Mouse (Mus musculus) forebrain, postnatal 0 days (tissue): ENCODE data around the gene Tcf7l2. TPM values are rescaled to one million over a fixed set of nuclear protein-coding genes. Genes with fewer than 3 reads are reported as not detected.

Experiments used
- ATAC-seq: fragments of 200-750 bp; cut with Nextera tagmentation; 2 replicates; pipeline ENCODE4 v1.8.0; 2017; ENCODE audit warnings: mild to moderate bottlenecking, moderate library complexity
- DNase-seq: peaks from one replicate; pipeline ENCODE4 v3.0.0-alpha.2; 2015
- H3K27ac ChIP-seq: fragments of 300-500 bp; sonication (generic); 2 replicates; pipeline ENCODE4 v1.5.1; 2014; ENCODE audit warnings: low read depth, mild to moderate bottlenecking, antibody characterized with exemption, low read length, moderate library complexity, mixed read lengths
- H3K27me3 ChIP-seq: fragments of 300-500 bp; sonication (generic); 2 replicates; pipeline ENCODE4 v1.6.1; 2014; ENCODE audit warnings: mild to moderate bottlenecking, low read length, mixed read lengths; ENCODE audit not compliant: insufficient read depth
- H3K36me3 ChIP-seq: fragments of 300-500 bp; sonication (generic); 2 replicates; pipeline ENCODE4 v1.6.1; 2014; ENCODE audit warnings: mild to moderate bottlenecking, moderate library complexity; ENCODE audit not compliant: insufficient read depth
- H3K4me1 ChIP-seq: fragments of 300-500 bp; sonication (generic); 2 replicates; pipeline ENCODE4 v1.6.1; 2014; ENCODE audit warnings: antibody characterized with exemption; ENCODE audit not compliant: insufficient read depth
- H3K4me2 ChIP-seq: fragments of 300-500 bp; sonication (generic); 2 replicates; pipeline ENCODE4 v1.6.1; 2014; ENCODE audit warnings: low read depth, mild to moderate bottlenecking, moderate library complexity
- H3K4me3 ChIP-seq: fragments of 300-500 bp; sonication (generic); 2 replicates; pipeline ENCODE4 v1.5.1; 2014; ENCODE audit warnings: low read depth, low read length, mixed read lengths
- H3K9ac ChIP-seq: fragments of 300-500 bp; sonication (generic); 2 replicates; pipeline ENCODE4 v1.6.1; 2014; ENCODE audit warnings: mild to moderate bottlenecking
- H3K9me3 ChIP-seq: fragments of 300-500 bp; sonication (generic); 2 replicates; pipeline ENCODE4 v1.6.1; 2016; ENCODE audit warnings: low read length
- CTCF ChIP-seq: sonication (generic); IDR thresholded peaks from 2 replicates; pipeline ENCODE4 v1.5.1; 2016; ENCODE audit warnings: antibody characterized with exemption, control low read depth, low read depth
- WGBS: fragments of 180-500 bp; shearing (Covaris S2); extraction: QIAGEN DNeasy Blood & Tissue Kit; methylation state at CpG from one replicate; pipeline ENCODE4 v1.1.7; 2014; 5-methylcytosine and 5-hydroxymethylcytosine counted together
- polyA plus RNA-seq: library from polyadenylated mRNA; unstranded; fragments of >200 nt; fragmentation: Nextera tagmentation; extraction: Ambion mirVana; gene quantifications from 2 replicates; pipeline ENCODE4 v1.2.1, GENCODE M21; 2015
- total RNA-seq: library from RNA; depleted of rRNA; stranded (reverse); fragments of >200 nt; gene quantifications from 2 replicates; pipeline ENCODE4 v1.2.3, GENCODE M21; 2014

The Tcf7l2 gene
- total and polyA plus RNA-seq, 2 experiments from 2014 or later, result 17.7 to 282 TPM

GRCm38 (mm10) chr19:55951397-55951796, 209.8 kb downstream of the Tcf7l2 start:
- peak; percentile 31 for DNase-seq
- H3K9me3 ChIP-seq, result no peaks in the 10 kb centered on the region
- no peak overlapping the region for H3K9ac ChIP-seq
- H3K4me3 ChIP-seq, result no peak overlapping the region
- no peak overlapping the region for H3K27ac ChIP-seq
- no peak overlapping the region for H3K4me2 ChIP-seq
- H3K27me3 ChIP-seq, result no peaks in the 10 kb centered on the region
- 45% methylated on average over 5 of the region's 5 CpGs for WGBS
- H3K4me1 ChIP-seq, result no peaks in the 10 kb centered on the region
- no peak for ATAC-seq
- TF ChIP-seq CTCF, result no peak
- H3K36me3 ChIP-seq, result no peaks in the 10 kb centered on the region

DNA sequence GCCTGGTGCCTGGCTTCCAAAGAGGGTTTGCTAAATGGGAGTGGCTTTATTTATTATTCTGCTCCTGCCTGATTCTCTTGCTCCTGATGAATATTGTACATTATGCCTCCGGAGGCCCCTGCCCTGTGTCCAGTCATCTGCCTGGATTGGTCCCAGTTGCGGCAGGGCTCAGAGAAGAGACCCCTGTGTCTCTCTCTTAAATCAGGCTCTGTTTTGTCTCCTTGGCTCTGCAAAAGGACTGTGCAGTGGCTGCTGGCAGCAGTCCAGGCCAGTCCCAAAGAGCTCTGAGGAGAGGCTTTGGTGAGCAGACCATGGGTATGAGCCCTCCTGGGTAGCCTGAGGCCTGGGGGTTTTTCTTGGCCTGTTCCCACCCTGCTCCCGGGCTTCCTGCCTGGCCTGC, 211.6 kb downstream of the Tcf7l2 start:
- Histone ChIP-seq H3K27me3 (no peaks in the 10 kb centered on the region), H3K4me1 (no peaks in the 10 kb centered on the region), H3K36me3 (no peaks in the 10 kb centered on the region), H3K4me2 (no peak overlapping the region), H3K4me3 (no peak overlapping the region), H3K9me3 (no peaks in the 10 kb centered on the region), H3K27ac (no peak overlapping the region), H3K9ac (0 out of 2 replicates have a peak overlapping the region, but pooled peaks have one; percentile 2)
- peak; percentile 68 for ATAC-seq
- 17% methylated on average over 3 of the region's 3 CpGs for WGBS
- no peak for TF ChIP-seq CTCF
- DNase-seq, result peak; percentile 60

DNA sequence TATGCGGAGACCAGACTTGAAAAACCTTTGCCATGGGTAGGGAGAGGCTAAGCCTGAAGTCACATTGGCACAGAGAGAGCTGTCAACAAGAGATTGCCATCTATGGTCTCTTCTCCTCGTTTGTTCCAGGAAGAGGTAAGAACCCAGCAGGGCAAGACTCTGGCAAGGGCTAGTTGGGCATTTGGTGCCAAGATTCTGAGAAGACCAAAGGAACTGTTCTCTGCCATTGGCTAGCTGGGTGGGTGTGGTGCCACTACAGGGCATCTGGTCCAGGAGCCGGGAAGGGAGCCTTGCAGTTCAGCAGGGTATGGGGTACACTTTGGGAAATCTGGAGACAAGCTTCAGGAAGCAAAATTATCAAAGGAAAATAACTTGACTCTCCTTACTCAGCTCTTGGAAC, 213.5 kb downstream of the Tcf7l2 start:
- 85% methylated on average over 3 of the region's 3 CpGs for WGBS
- Histone ChIP-seq H3K27ac (no peak overlapping the region), H3K9ac (no peak overlapping the region), H3K4me3 (no peak overlapping the region), H3K4me1 (no peaks in the 10 kb centered on the region), H3K36me3 (no peaks in the 10 kb centered on the region), H3K4me2 (no peak overlapping the region), H3K27me3 (no peaks in the 10 kb centered on the region), H3K9me3 (no peaks in the 10 kb centered on the region)
- ATAC-seq (no peak), DNase-seq (no peak)
- no peak for TF ChIP-seq CTCF

- H3K27ac ChIP-seq, result no peak overlapping the region
- DNase-seq, result no peak
- no peaks in the 10 kb centered on the region for H3K4me1 ChIP-seq
- H3K4me3 ChIP-seq, result no peak overlapping the region
- H3K9ac ChIP-seq, result no peak overlapping the region
- 97% methylated on average over 6 of the region's 6 CpGs for WGBS
- H3K27me3 ChIP-seq, result no peaks in the 10 kb centered on the region
- no peak overlapping the region for H3K4me2 ChIP-seq
- no peak for TF ChIP-seq CTCF
- H3K36me3 ChIP-seq, result no peaks in the 10 kb centered on the region
- no peaks in the 10 kb centered on the region for H3K9me3 ChIP-seq
- no peak for ATAC-seq
These were observed 215.1 kb downstream of the Tcf7l2 start for GRCm38 (mm10) chr19:55956745-55957144.

- Histone ChIP-seq H3K36me3 (no peaks in the 10 kb centered on the region), H3K4me3 (no peak overlapping the region), H3K4me2 (no peak overlapping the region), H3K9ac (no peak overlapping the region), H3K9me3 (no peaks in the 10 kb centered on the region), H3K27ac (no peak overlapping the region), H3K27me3 (no peaks in the 10 kb centered on the region), H3K4me1 (no peaks in the 10 kb centered on the region)
- 95% methylated on average over 3 of the region's 3 CpGs for WGBS
- DNase-seq (no peak), ATAC-seq (no peak)
- TF ChIP-seq CTCF, result no peak
These were observed 222.8 kb downstream of the Tcf7l2 start for GRCm38 (mm10) chr19:55964421-55964820.

- Histone ChIP-seq H3K9ac (no peak overlapping the region), H3K36me3 (no peaks in the 10 kb centered on the region), H3K27me3 (no peaks in the 10 kb centered on the region), H3K9me3 (no peaks in the 10 kb centered on the region), H3K4me3 (no peak overlapping the region), H3K4me1 (peaks cover 3% of the 10 kb centered on the region; the same call in 1 of the 2 replicates), H3K27ac (no peak overlapping the region), H3K4me2 (no peak overlapping the region)
- TF ChIP-seq CTCF, result no peak
- 43% methylated on average over 7 of the region's 7 CpGs for WGBS
- ATAC-seq (no peak), DNase-seq (no peak)
These were observed 224.4 kb downstream of the Tcf7l2 start for GRCm38 (mm10) chr19:55966066-55966465.

- H3K4me1 ChIP-seq, result peaks cover 3% of the 10 kb centered on the region; the same call in 1 of the 2 replicates
- H3K27ac ChIP-seq, result no peak overlapping the region
- H3K9ac ChIP-seq, result no peak overlapping the region
- 13% methylated on average over 14 of the region's 14 CpGs for WGBS
- H3K36me3 ChIP-seq, result no peaks in the 10 kb centered on the region
- H3K4me2 ChIP-seq, result no peak overlapping the region
- H3K4me3 ChIP-seq, result no peak overlapping the region
- ATAC-seq, result peak; percentile 32; the same call in 1 of the 2 replicates
- no peak for TF ChIP-seq CTCF
- no peaks in the 10 kb centered on the region for H3K27me3 ChIP-seq
- peak; percentile 15 for DNase-seq
- H3K9me3 ChIP-seq, result no peaks in the 10 kb centered on the region
These were observed 228.4 kb downstream of the Tcf7l2 start for GRCm38 (mm10) chr19:55969929-55970531.
